Mouse (Mus musculus) midbrain, postnatal 0 days (tissue): ENCODE results near the gene Cbx6. TPM values are rescaled to one million over a fixed set of nuclear protein-coding genes. Genes with fewer than 3 reads are reported as not detected.

Experiments used
- ATAC-seq: fragments of 200-750 bp; cut with Nextera tagmentation; 2 replicates; pipeline ENCODE4 v1.8.0; 2017; ENCODE audit warnings: moderate number of reproducible peaks, mild to moderate bottlenecking, moderate TSS enrichment, moderate library complexity; ENCODE audit not compliant: low FRiP score
- DNase-seq: peaks from one replicate; pipeline ENCODE4 v3.0.0-alpha.2; 2015; ENCODE audit warnings: low spot score
- H3K27ac ChIP-seq: fragments of 300-500 bp; sonication (generic); 2 replicates; pipeline ENCODE4 v1.5.1; 2014; ENCODE audit warnings: low read depth, mild to moderate bottlenecking, low read length, mixed read lengths
- H3K27me3 ChIP-seq: fragments of 300-500 bp; sonication (generic); 2 replicates; pipeline ENCODE4 v1.6.1; 2014; ENCODE audit warnings: low read length, control low read depth, mixed read lengths; ENCODE audit not compliant: insufficient read depth
- H3K36me3 ChIP-seq: fragments of 300-500 bp; sonication (generic); 2 replicates; pipeline ENCODE4 v1.6.1; 2014; ENCODE audit warnings: low read length, control low read depth, mixed read lengths; ENCODE audit not compliant: insufficient read depth
- H3K4me1 ChIP-seq: fragments of 300-500 bp; sonication (generic); 2 replicates; pipeline ENCODE4 v1.6.1; 2014; ENCODE audit warnings: mild to moderate bottlenecking, control low read depth, antibody characterized with exemption, low read length, mixed read lengths; ENCODE audit not compliant: insufficient read depth
- H3K4me2 ChIP-seq: fragments of 300-500 bp; sonication (generic); 2 replicates; pipeline ENCODE4 v1.6.1; 2014; ENCODE audit warnings: low read depth, mild to moderate bottlenecking, low read length, mixed read lengths; ENCODE audit not compliant: poor library complexity, severe bottlenecking
- H3K4me3 ChIP-seq: fragments of 300-500 bp; sonication (generic); 2 replicates; pipeline ENCODE4 v1.5.1; 2014; ENCODE audit warnings: low read depth, mild to moderate bottlenecking, low read length, moderate library complexity
- H3K9ac ChIP-seq: fragments of 300-500 bp; sonication (generic); replicated peaks from 2 replicates; pipeline ENCODE4 v1.6.1; 2014; ENCODE audit warnings: mild to moderate bottlenecking, low read length, moderate library complexity, mixed read lengths; ENCODE audit not compliant: poor library complexity, severe bottlenecking
- H3K9me3 ChIP-seq: fragments of 300-500 bp; sonication (generic); 2 replicates; pipeline ENCODE4 v1.6.1; 2016; ENCODE audit warnings: low read length, control low read depth
- CTCF ChIP-seq: IDR thresholded peaks from 2 replicates; pipeline ENCODE4 v1.5.1; 2016; ENCODE audit warnings: antibody characterized with exemption, mild to moderate bottlenecking
- WGBS: fragments of 180-500 bp; shearing (Covaris S2); extraction: QIAGEN DNeasy Blood & Tissue Kit; methylation state at CpG from one replicate; pipeline ENCODE4 v1.1.7; 2014; 5-methylcytosine and 5-hydroxymethylcytosine counted together
- polyA plus RNA-seq: library from polyadenylated mRNA; unstranded; fragments of >200 nt; fragmentation: Nextera tagmentation; extraction: Ambion mirVana; gene quantifications from 2 replicates; pipeline ENCODE4 v1.2.1, GENCODE M21; 2015
- total RNA-seq: library from RNA; depleted of rRNA; stranded (reverse); fragments of >200 nt; gene quantifications from 2 replicates; pipeline ENCODE4 v1.2.3, GENCODE M21; 2014; rRNA removed

Gene Cbx6
- total and polyA plus RNA-seq, 2 experiments from 2014 or later, result 65.0 to 118 TPM

DNA sequence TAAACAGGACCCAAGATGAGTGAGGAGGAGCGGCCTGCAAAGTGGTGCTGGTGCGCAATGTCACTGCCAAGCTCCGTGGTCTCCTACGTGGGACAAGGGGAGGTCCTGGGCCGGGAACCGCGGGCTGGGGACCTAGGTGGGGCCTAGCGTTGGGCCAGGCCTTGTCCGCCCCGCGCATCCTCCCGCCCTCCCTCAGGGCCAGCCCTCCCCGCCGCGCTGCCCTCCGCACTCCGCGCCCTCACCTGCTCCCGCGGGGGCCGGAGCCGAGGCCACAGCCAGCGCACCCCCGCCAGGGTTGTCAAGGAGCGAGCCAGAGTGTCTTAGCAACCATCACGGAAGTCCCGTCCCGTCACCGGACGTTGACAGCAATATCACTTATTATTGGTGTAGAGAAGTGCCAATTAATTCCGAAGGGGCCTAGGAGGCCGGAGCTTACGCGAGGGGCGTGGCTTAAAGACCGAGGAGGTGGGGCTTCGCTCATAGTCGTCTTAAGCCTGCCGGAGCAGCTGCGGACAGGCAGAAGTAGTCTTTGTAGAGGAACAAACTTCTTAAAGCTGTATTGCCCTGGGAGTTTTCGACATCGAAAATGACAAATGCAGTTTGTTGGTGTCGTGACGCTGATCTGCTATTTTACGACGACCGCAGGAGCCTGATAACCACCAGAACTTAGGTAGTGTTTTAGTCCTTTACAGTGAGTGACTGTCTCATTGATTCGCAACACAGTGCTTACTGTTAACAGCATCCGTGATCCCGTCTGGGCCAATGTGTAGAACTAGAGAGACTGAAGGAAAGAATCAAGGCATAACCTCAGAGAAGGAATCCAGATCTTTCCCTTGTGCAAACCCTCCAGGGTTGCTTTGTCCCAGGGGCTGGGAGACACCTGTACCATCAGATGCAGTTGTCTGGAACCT lies 60.1 kb downstream of the Cbx6 start:
- WGBS, result under 1% methylated on average over 50 of the region's 50 CpGs
- Histone ChIP-seq H3K27me3 (no peaks in the 10 kb centered on the region), H3K4me1 (peaks cover 12% of the 10 kb centered on the region), H3K27ac (peak overlapping the region; percentile 76), H3K9me3 (no peaks in the 10 kb centered on the region), H3K36me3 (no peaks in the 10 kb centered on the region), H3K4me2 (peak overlapping the region; percentile 76), H3K9ac (peak overlapping the region; percentile 89), H3K4me3 (peak overlapping the region; percentile 87)
- peak; percentile 97 for ATAC-seq
- DNase-seq, result peak; percentile 99
- no peak for TF ChIP-seq CTCF

Other genes starting within 250 kb of the Cbx6 start
- 0.90 and 1.1 TPM in 2 replicates for gene Dmc1, start 229.6 kb downstream of the Cbx6 start, total RNA-seq
- gene Dmc1, start 229.6 kb downstream of the Cbx6 start, polyA plus RNA-seq, result 0.93 and 1.1 TPM in 2 replicates
- 12.1 and 18.1 TPM in 2 replicates for gene Fam227a, start 175.7 kb downstream of the Cbx6 start, total RNA-seq
- gene Fam227a, start 175.7 kb downstream of the Cbx6 start, polyA plus RNA-seq, result 2.2 and 2.8 TPM in 2 replicates
- gene Cby1, start 175.5 kb downstream of the Cbx6 start, total RNA-seq, result 56.9 and 72.5 TPM in 2 replicates
- gene Cby1, start 175.5 kb downstream of the Cbx6 start, polyA plus RNA-seq, result 99.2 and 101 TPM in 2 replicates
- 161 and 180 TPM in 2 replicates for gene Tomm22, start 163.8 kb downstream of the Cbx6 start, total RNA-seq
- 229 and 230 TPM in 2 replicates for gene Tomm22, start 163.8 kb downstream of the Cbx6 start, polyA plus RNA-seq
- 58.7 and 59.6 TPM in 2 replicates for gene Josd1, start 146.8 kb downstream of the Cbx6 start, total RNA-seq
- 16.8 and 17.7 TPM in 2 replicates for gene Josd1, start 146.8 kb downstream of the Cbx6 start, polyA plus RNA-seq
- gene Gtpbp1, start 143.8 kb downstream of the Cbx6 start, total RNA-seq, result 76.1 and 99.3 TPM in 2 replicates
- gene Gtpbp1, start 143.8 kb downstream of the Cbx6 start, polyA plus RNA-seq, result 40.0 and 41.6 TPM in 2 replicates
- gene Sun2, start 92.2 kb downstream of the Cbx6 start, total RNA-seq, result 32.3 and 33.7 TPM in 2 replicates
- 2.8 and 3.1 TPM in 2 replicates for gene Sun2, start 92.2 kb downstream of the Cbx6 start, polyA plus RNA-seq
- 40.8 and 44.0 TPM in 2 replicates for gene Dnal4, start 56.8 kb downstream of the Cbx6 start, total RNA-seq
- 55.9 and 59.7 TPM in 2 replicates for gene Dnal4, start 56.8 kb downstream of the Cbx6 start, polyA plus RNA-seq
- gene Nptxr, start 29.9 kb downstream of the Cbx6 start, total RNA-seq, result 254 and 288 TPM in 2 replicates
- gene Nptxr, start 29.9 kb downstream of the Cbx6 start, polyA plus RNA-seq, result 84.2 and 97.8 TPM in 2 replicates
- gene Npcd, start 451 bp downstream of the Cbx6 start, total RNA-seq, result 8.2 and 12.1 TPM in 2 replicates
- gene Npcd, start 451 bp downstream of the Cbx6 start, polyA plus RNA-seq, result 3.2 and 4.6 TPM in 2 replicates
- 3.4 and 5.4 TPM in 2 replicates for gene Apobec3, start 57.0 kb upstream of the Cbx6 start, total RNA-seq
- 3.3 and 3.4 TPM in 2 replicates for gene Apobec3, start 57.0 kb upstream of the Cbx6 start, polyA plus RNA-seq
- gene Cbx7, start 136.4 kb upstream of the Cbx6 start, total RNA-seq, result 7.7 and 14.9 TPM in 2 replicates
- gene Cbx7, start 136.4 kb upstream of the Cbx6 start, polyA plus RNA-seq, result 3.4 and 3.5 TPM in 2 replicates
- 20.5 and 24.4 TPM in 2 replicates for gene Pdgfb, start 180.3 kb upstream of the Cbx6 start, total RNA-seq
- 8.7 and 9.2 TPM in 2 replicates for gene Pdgfb, start 180.3 kb upstream of the Cbx6 start, polyA plus RNA-seq